Mouse (Mus musculus): Measurements from ENCODE around the gene Med22. TPM values are rescaled to one million over a fixed set of nuclear protein-coding genes. Genes with fewer than 3 reads are reported as not detected.

Gene Med22
- polyA plus RNA-seq, 1 experiment: 66.0 TPM

DNA sequence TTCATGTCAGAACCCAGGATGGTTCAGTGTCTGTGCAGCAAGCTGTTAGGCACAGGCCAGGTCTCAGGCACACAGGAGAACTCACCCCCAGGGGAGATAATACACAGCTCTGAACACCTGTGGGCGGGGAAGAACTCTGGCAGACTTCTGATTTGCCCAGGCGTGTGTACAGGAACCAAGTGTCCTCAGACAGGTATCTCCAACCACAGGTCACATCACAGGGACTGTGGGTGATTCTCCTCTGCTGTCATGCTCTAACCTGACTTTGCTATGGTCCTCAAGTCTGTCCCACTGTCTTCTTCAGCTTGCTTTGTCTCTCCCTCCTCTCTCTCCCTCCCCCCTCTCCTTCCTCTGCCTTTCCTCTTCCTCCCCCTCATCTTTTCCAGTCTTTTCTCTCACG is 45.6 kb downstream of the Med22 start, which contains the start of gene Abo:
Gene Abo (minus strand): TSS at position 101 of the 400 bp plus-strand sequence.
- DNase-seq (ENCODE audit: low read depth): no peak

DNA sequence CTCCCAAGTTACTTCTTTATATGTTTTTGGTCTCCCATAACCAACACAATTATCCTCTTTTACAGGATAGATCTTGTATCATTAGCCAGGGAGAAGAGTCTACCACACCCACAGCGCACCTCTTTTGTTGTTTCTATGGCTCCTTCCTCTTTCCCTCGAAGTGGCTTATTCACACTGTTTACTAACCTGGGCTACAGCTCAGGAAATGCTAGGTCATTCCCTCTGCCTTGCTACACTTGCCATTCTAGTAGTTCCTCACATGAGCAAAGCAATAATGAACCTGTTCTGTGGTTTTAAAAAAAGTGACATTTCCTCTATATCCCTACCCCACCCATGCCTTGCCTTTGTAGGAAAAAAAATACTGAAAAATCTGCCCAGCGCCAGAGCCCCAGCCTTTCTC is 47.6 kb downstream of the Med22 start:
- DNase-seq (ENCODE audit: low read depth): no peak

Other genes starting within 250 kb of the Med22 start
- not detected in 2 replicates for gene Lcn4, start 239.4 kb downstream of the Med22 start, polyA plus RNA-seq (2012; rRNA removed)
- gene Abo, start 45.7 kb downstream of the Med22 start, polyA plus RNA-seq (2012; rRNA removed): 13.0 and 17.6 TPM in 2 replicates
- 11.4 and 14.5 TPM in 2 replicates for gene Surf6, start 7.8 kb downstream of the Med22 start, polyA plus RNA-seq (2012; rRNA removed)
- 845 and 916 TPM in 2 replicates for gene Rpl7a, start 87 bp upstream of the Med22 start, polyA plus RNA-seq (2012; rRNA removed)
- gene Surf2, start 5.7 kb upstream of the Med22 start, polyA plus RNA-seq (2012; rRNA removed): 26.7 and 27.8 TPM in 2 replicates
- gene Surf1, start 5.9 kb upstream of the Med22 start, polyA plus RNA-seq (2012; rRNA removed): 63.5 and 64.5 TPM in 2 replicates
- gene Surf4, start 23.3 kb upstream of the Med22 start, polyA plus RNA-seq (2012; rRNA removed): 357 and 417 TPM in 2 replicates
- gene Stkld1, start 23.4 kb upstream of the Med22 start, polyA plus RNA-seq (2012; rRNA removed): 0.80 and 0.95 TPM in 2 replicates
- 26.9 and 30.2 TPM in 2 replicates for gene Rexo4, start 53.7 kb upstream of the Med22 start, polyA plus RNA-seq (2012; rRNA removed)
- gene Adamts13, start 62.7 kb upstream of the Med22 start, polyA plus RNA-seq (2012; rRNA removed): 0.04 and 0.10 TPM in 2 replicates
- 76.2 and 90.6 TPM in 2 replicates for gene Cacfd1, start 99.2 kb upstream of the Med22 start, polyA plus RNA-seq (2012; rRNA removed)
- 2.3 and 3.6 TPM in 2 replicates for gene Slc2a6, start 117.3 kb upstream of the Med22 start, polyA plus RNA-seq (2012; rRNA removed)
- gene Mymk, start 161.5 kb upstream of the Med22 start, polyA plus RNA-seq (2012; rRNA removed): 0.11 and 0.18 TPM in 2 replicates
- gene Adamtsl2, start 168.7 kb upstream of the Med22 start, polyA plus RNA-seq (2012; rRNA removed): 8.1 and 12.6 TPM in 2 replicates
- 0.06 and 0.11 TPM in 2 replicates for gene Fam163b, start 231.8 kb upstream of the Med22 start, polyA plus RNA-seq (2012; rRNA removed)

Measured in gonadal fat pad, adult 2 months (tissue).